ENCODE assay signal across 17 mouse cellular contexts in the genomic region with DNA sequence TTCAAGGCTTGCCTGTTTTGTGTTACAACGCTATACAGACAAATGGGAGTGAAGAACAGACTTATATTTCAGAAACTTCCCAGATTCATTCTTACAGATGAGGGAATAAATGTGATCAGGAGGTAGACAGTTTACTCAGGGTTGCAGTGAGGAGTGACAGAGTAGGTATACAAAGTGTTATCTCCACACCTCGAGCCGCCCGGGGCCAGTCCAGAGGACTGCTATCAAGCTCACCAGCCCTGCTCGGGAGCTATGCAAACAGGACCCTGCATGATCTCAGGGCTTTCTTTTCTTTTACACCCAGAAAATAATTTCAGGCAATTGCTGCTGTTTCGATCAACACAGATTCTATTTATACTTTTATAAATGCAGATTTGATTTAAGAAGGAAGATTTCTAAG.
"Had no signal": no experiment of that assay in that cellular context is flagged by ENCODE, and none has a peak within 500 bp of the region (broad histone marks: within the 10 kb centered on the region; RNA-seq: fewer than 3 reads in every experiment).

No protein-coding gene starts in this region.

- ATAC-seq: liver, postnatal 0 days; lung, postnatal 0 days; midbrain, embryonic 13.5 days; midbrain, embryonic 15.5 days had no signal

- H3K27ac ChIP-seq: liver, embryonic 15.5 days; lung, embryonic 15.5 days; macrophage; midbrain, embryonic 13.5 days; midbrain, embryonic 15.5 days; neural tube, embryonic 13.5 days had no signal

- H3K4me2 ChIP-seq: liver, embryonic 15.5 days; lung, embryonic 15.5 days; midbrain, embryonic 11.5 days; midbrain, embryonic 13.5 days; midbrain, embryonic 15.5 days; neural tube, embryonic 13.5 days had no signal

- H3K36me3 ChIP-seq: liver, embryonic 15.5 days; lung, embryonic 15.5 days; midbrain, embryonic 13.5 days; midbrain, embryonic 15.5 days; neural tube, embryonic 13.5 days had no signal

- H3K27me3 ChIP-seq: liver, embryonic 15.5 days; lung, embryonic 15.5 days; megakaryocyte, embryonic 14.5 days; midbrain, embryonic 13.5 days; midbrain, embryonic 15.5 days; neural tube, embryonic 13.5 days had no signal

- DNase-seq: liver, postnatal 0 days; lung, adult 2 months; lung, postnatal 14 days; lung, postnatal 36 days; right cerebral cortex, postnatal 14 days; thymus, adult 18-20 months; thymus, postnatal 14 days; thymus, postnatal 36 days had no signal

- H3K9me3 ChIP-seq: liver, embryonic 15.5 days; lung, embryonic 15.5 days; midbrain, embryonic 13.5 days; midbrain, embryonic 15.5 days; neural tube, embryonic 13.5 days had no signal

- H3K9ac ChIP-seq: liver, embryonic 15.5 days; liver, postnatal 0 days; lung, embryonic 15.5 days; midbrain, embryonic 13.5 days; midbrain, embryonic 15.5 days; neural tube, embryonic 13.5 days had no signal

- H3K4me3 ChIP-seq: liver, embryonic 15.5 days; lung, embryonic 15.5 days; megakaryocyte, embryonic 14.5 days; midbrain, embryonic 13.5 days; midbrain, embryonic 15.5 days; neural tube, embryonic 13.5 days had no signal

- H3K4me1 ChIP-seq: liver, embryonic 15.5 days; lung, embryonic 15.5 days; megakaryocyte, embryonic 14.5 days; midbrain, embryonic 13.5 days; midbrain, embryonic 15.5 days; neural tube, embryonic 13.5 days had no signal
